Mouse (Mus musculus): ENCODE measurements around the gene Creb3.

Creb3 gene

DNA sequence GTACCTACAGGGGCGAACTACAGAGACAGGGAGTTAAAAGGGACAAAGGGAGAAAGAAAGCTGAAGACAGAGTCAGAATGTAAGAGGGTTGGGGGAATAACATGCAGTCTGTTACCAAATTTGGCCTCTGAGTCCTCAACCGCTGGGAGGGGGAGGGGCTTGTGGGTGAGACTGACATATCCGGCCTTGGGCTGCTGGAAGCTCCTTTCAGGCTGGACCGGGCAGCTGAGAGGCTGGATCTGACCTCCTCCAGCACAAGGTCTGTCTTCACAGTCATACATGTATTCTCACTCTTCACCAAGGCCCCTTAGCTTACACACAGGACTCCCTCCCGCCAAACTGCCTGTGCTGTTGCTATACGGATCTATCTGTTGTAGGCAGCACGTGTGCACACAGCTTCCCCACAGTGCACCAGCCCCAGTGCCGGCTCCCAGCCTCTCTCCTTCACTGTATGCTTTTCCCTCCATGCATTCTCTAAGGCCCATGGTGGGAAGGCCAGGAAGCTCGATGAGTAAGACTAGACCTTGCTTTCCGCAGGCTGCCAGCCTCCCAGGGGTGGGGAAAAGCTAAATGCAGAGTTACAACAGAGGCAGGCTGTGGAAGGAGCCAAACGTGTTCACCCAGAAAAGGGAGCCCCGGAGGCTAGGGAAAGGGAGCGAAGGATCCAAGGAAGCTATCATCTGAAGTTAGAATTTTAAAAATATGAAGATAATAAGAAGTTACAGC is 3.3 kb upstream of the Creb3 start:
- DNase-seq, result peak; percentile 88 to 91

DNA sequence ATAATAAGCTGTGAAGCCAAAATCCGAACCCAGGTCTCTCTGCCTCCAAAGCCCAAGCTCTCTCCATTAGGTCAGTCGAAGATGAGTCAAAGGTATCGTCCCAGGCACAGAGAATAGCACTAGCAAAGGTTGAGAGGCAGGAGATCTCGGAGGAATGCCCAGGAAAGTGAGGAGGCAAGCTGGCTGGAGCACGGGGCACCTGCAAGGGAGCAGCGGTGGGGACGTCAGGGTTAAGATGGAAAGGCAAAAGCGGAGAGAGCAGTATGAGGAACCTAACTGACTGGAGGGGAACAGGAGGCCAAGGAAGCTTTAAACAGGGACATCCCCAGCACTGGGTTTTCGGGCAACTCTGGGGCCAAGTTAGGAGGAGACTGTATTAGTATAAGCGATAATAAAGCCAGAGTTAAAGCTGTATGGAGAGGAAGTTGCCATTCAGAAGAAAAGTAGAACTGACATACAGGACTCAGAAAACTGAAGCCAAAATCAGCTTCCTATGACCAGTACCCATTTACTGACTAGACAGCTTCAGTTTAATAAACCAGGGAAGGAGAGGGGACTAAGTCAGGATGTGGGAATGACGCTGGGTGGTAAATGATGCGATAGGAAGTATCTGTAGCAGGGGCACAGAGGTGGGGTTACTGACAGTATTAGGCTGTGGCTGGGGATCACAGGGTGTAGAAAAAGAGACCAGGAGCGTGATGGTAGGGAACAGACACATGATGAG is 2.5 kb upstream of the Creb3 start:
- DNase-seq, result peak in 1 of 2 experiments; percentile 21

GRCm38 (mm10) chr4:43560243-43560611 is 1.9 kb upstream of the Creb3 start:
- DNase-seq, result peak; percentile 83 to 86

DNA sequence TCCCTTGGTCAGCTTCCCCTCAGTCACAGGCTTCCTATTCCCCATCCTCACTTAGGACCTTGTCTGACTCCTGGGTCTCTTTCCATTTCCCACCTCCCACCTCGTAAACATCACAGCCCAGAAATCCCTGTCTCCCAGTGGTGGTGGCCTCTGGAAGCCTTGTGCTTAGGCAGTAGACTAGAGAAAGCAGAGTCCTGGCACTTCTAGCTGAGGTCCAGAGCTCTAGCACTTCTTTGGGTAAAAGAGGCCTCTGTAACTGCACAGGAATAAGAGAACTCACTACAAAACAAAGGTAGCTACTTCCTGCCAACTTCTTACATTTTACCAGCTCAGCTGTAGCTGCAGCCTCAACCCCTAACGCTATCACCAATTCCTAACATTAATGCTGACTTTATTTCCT is 1.2 kb upstream of the Creb3 start:
- DNase-seq, result peak in 1 of 2 experiments; percentile 17

DNA sequence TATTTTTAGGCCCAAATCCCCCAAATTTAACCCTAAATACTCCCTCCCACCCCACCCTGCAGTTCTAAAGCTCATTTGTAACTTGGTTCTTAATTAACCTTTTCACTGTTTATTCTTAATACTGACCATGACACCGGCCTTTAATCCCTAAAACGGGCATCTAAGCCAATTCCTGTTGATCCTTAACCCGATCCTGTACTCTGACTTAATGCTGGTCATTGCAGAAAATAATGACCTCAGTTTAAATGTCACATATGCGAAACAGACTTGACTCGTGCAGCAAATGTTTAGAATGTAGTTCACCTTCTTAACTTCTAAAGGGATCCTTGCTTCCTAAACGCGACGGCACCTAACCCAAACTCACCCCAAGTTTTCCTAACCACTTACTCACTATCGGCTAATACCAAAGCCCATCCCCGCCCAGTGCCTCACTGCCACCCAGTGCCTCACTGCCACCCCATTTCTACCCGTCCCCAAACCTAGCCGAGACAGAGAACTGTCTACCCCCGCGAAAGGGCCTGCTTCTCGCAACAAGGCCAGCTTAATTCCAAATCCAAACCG is 616 bp upstream of the Creb3 start:
- no peak for DNase-seq

DNA sequence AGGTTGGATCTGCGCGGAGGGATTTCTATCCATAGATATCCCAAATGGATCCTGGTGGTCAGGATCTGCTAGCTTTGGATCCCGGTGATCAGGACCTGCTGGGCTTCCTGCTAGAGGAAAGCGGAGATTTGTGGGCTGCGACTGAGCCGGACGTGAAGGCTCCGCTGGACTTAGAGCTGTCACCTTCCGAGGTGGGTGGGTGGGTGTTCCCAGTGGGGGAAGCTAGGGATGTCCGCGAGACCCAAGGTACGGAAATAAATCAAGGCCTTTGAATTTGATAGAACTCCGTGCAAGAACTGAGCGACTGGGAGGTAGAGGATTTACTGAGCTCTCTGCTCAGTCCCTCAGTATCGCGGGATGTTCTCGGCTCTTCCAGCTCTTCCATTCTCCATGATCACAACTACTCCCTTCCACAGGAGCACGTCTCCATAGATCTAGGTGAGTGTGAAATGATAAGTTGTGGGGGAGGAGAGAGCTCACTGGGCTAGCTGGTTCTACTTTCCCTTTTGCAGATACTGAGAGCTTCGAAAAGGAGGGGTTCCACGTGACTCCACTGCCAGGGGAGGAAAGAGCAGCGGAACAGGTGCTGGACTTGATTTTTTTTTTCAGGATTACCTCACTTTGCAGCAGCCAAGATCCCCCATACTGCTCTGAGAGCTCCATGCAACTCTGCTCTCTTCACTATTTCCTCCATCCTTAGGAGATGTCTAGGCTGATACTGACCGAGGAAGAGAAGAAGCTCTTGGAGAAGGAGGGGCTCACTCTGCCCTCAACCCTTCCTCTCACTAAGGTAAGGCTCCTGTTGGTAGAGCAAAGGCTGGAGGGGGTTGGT is 853 bp downstream of the Creb3 start:
- no peak for DNase-seq

GRCm38 (mm10) chr4:43563601-43563875 is 1.4 kb downstream of the Creb3 start:
- DNase-seq, result no peak

- DNase-seq, result no peak
Measured at GRCm38 (mm10) chr4:43564231-43564630, 2.1 kb downstream of the Creb3 start.

DNA sequence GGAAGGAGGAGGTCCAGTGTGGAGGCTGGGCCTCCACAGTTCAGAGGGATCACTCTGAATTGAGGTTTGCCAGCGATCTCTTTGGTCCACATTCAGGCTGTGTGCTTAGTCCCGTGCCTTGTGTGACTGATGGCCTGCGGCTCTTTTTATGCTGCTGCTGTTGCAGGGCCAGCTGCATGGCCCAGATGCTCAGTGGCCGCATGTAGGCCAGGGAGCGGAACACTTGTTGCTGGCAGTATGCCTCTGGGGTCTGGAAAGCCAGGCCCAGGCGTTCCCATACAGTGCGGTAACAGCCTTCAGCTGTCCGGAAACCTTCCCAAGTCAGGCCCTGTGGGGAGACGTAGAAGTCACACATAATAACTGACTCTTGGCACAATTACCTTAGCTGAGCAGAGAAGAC is 5.0 kb downstream of the Creb3 start:
- no peak for DNase-seq

GRCm38 (mm10) chr4:43571395-43572045 is 9.4 kb downstream of the Creb3 start:
- DNase-seq, result no peak

GRCm38 (mm10) chr4:43573561-43573960 is 11.4 kb downstream of the Creb3 start:
- no peak for DNase-seq

GRCm38 (mm10) chr4:43575356-43575755 is 13.2 kb downstream of the Creb3 start:
- DNase-seq, result no peak

- no peak for DNase-seq
Measured at GRCm38 (mm10) chr4:43577237-43577881, 15.2 kb downstream of the Creb3 start.

- peak; percentile 90 to 93 for DNase-seq
Measured at GRCm38 (mm10) chr4:43578376-43579204, 16.5 kb downstream of the Creb3 start, which contains the start of the genes Rgp1 and Gba2. TSS of gene Rgp1 (plus strand) at chr4:43578715. TSS of gene Gba2 (minus strand) at chr4:43578873.

DNA sequence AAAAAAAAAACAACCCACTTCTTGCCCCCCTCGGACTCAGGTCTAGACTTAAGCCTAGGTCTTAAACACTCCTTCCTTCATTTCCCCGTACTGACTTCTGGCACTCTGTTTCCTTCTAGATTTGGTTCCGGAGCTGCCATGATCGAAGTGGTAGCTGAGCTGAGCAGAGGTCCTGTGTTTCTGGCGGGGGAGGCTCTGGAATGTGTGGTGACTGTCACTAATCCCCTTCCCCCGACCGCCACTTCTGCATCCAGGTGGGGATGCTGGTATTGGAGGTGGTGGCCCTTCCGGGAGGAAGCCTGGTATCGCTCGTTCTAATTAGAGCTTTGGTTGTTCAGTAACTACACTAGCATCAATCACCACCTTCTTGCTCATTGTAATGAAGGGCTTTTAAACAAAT is 17.1 kb downstream of the Creb3 start:
- DNase-seq, result no peak

DNA sequence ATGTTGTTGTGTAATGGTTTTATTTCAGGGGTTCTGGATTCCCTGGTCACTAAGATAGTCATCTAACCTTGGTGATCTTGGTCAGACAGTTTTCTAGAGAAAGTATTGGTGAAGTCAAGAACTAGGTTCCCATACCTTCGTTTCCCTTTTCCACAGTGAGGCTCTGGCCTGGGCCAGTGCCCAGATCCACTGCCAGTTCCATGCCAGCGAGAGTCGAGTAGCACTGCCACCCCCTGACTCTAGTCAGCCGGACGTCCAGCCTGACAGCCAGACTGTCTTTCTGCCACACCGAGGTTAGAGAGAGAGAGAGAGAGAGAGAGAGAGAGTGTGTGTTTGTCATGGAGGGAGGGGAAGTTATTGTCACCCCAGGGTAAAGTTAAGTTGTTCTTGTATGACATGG is 17.6 kb downstream of the Creb3 start:
- no peak for DNase-seq

DNA sequence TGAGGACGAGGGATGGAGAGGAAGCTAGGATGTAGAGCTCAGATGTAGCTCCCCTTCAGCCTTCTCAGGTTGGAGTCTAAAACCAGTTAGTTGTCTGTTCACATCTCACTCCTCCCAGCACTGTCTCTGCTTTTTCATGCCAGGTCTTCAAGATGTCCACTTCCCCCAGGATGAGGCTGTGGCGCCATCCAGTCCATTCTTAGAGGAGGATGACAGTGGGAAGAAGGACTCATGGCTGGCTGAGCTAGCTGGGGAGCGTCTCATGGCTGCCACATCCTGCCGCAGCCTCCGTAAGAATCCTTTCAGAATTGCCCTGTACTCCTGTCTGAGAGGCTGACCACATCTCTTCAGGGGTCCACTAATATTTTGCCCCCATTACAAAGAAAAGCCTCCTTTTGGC is 18.6 kb downstream of the Creb3 start:
- DNase-seq, result no peak

GRCm38 (mm10) chr4:43581381-43581780 is 19.2 kb downstream of the Creb3 start:
- no peak for DNase-seq

DNA sequence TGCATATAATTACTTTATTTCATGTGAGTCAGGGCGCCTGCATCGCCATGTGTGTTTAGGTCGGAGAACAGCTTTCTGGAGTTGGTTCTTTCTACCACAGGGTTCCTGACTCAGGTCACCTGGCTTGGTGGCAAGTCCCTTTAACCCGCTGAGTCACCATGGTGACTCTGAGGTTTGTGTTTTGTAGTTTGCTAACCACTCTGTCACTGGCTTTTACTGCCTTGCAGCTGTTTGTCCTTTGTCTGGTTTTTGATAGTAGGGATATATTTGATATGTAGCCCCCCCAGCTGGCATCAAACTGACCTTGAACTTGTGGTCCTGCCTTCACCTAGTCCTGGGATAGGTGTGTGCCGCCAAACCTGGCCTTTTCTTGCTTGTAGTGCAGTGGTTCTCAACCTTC is 20.1 kb downstream of the Creb3 start:
- no peak for DNase-seq

GRCm38 (mm10) chr4:43583421-43583820 is 21.3 kb downstream of the Creb3 start:
- no peak for DNase-seq
